Mouse (Mus musculus): ENCODE results near the gene Herc3. TPM values are rescaled to one million over a fixed set of nuclear protein-coding genes. Genes with fewer than 3 reads are reported as not detected.
"Not testable (repeated sequence)": the region's sequence is repeated elsewhere in the genome, so short reads cannot be mapped to it uniquely, and the experiment has no call there.

The Herc3 gene
- polyA plus RNA-seq, 1 experiment: 25.7 TPM

GRCm38 (mm10) chr6:58855676-58856367 lies 24.6 kb downstream of the Herc3 start:
- Histone ChIP-seq H3K4me3 (ENCODE audit: insufficient read depth, low read length) (no peak overlapping the region), H3K27ac (ENCODE audit: insufficient read depth, low read depth, low read length) (no peak overlapping the region), H3K4me1 (ENCODE audit: control insufficient read depth, insufficient read depth, low read length) (peaks cover 4% of the 10 kb centered on the region; the same call in 1 of the 2 replicates)
- no peak for TF ChIP-seq CTCF (IDR thresholded peaks at IDR 0.05; ENCODE audit: low read depth, low read length)
- no peak for TF ChIP-seq POLR2A (IDR thresholded peaks at IDR 0.05; ENCODE audit: borderline replicate concordance, low read depth, low read length)

GRCm38 (mm10) chr6:58856494-58856893 lies 25.2 kb downstream of the Herc3 start:
- Histone ChIP-seq H3K4me3 (ENCODE audit: insufficient read depth, low read length) (no peak overlapping the region), H3K27ac (ENCODE audit: insufficient read depth, low read depth, low read length) (no peak overlapping the region), H3K4me1 (ENCODE audit: control insufficient read depth, insufficient read depth, low read length) (peaks cover 4% of the 10 kb centered on the region; the same call in 1 of the 2 replicates)
- TF ChIP-seq POLR2A (IDR thresholded peaks at IDR 0.05; ENCODE audit: borderline replicate concordance, low read depth, low read length) (no peak), CTCF (IDR thresholded peaks at IDR 0.05; ENCODE audit: low read depth, low read length) (no peak)

GRCm38 (mm10) chr6:58859517-58859916 lies 28.3 kb downstream of the Herc3 start:
- no peak overlapping the region for H3K27ac ChIP-seq (ENCODE audit: insufficient read depth, low read depth, low read length)
- peaks cover 3% of the 10 kb centered on the region; the same call in 1 of the 2 replicates for H3K4me1 ChIP-seq (ENCODE audit: control insufficient read depth, insufficient read depth, low read length)
- no peak overlapping the region for H3K4me3 ChIP-seq (ENCODE audit: insufficient read depth, low read length)
- no peak for TF ChIP-seq POLR2A (IDR thresholded peaks at IDR 0.05; ENCODE audit: borderline replicate concordance, low read depth, low read length)

GRCm38 (mm10) chr6:58862446-58862993 lies 31.3 kb downstream of the Herc3 start:
- TF ChIP-seq CTCF (IDR thresholded peaks at IDR 0.05; ENCODE audit: low read depth, low read length) (no peak), POLR2A (IDR thresholded peaks at IDR 0.05; ENCODE audit: borderline replicate concordance, low read depth, low read length) (no peak)
- Histone ChIP-seq H3K4me1 (ENCODE audit: control insufficient read depth, insufficient read depth, low read length) (no peaks in the 10 kb centered on the region; the same call in 1 of the 2 replicates), H3K4me3 (ENCODE audit: insufficient read depth, low read length) (no peak overlapping the region), H3K27ac (ENCODE audit: insufficient read depth, low read depth, low read length) (no peak overlapping the region)

- Histone ChIP-seq H3K4me1 (ENCODE audit: control insufficient read depth, insufficient read depth, low read length) (no peaks in the 10 kb centered on the region; the same call in 1 of the 2 replicates), H3K4me3 (ENCODE audit: insufficient read depth, low read length) (no peak overlapping the region), H3K27ac (ENCODE audit: insufficient read depth, low read depth, low read length) (no peak overlapping the region)
- no peak for TF ChIP-seq POLR2A (IDR thresholded peaks at IDR 0.05; ENCODE audit: borderline replicate concordance, low read depth, low read length)
- no peak for TF ChIP-seq CTCF (IDR thresholded peaks at IDR 0.05; ENCODE audit: low read depth, low read length)
Measured at GRCm38 (mm10) chr6:58863631-58864235, 32.5 kb downstream of the Herc3 start.

- not testable (repeated sequence) for H3K4me3 ChIP-seq (ENCODE audit: insufficient read depth, low read length); H3K27ac ChIP-seq (ENCODE audit: insufficient read depth, low read depth, low read length); H3K4me1 ChIP-seq (ENCODE audit: control insufficient read depth, insufficient read depth, low read length)
Measured at GRCm38 (mm10) chr6:58867858-58868257, 36.6 kb downstream of the Herc3 start.

- H3K27ac ChIP-seq (ENCODE audit: insufficient read depth, low read depth, low read length): no peak overlapping the region
- H3K4me3 ChIP-seq (ENCODE audit: insufficient read depth, low read length): no peak overlapping the region
- TF ChIP-seq CTCF (IDR thresholded peaks at IDR 0.05; ENCODE audit: low read depth, low read length): no peak
- no peak for TF ChIP-seq POLR2A (IDR thresholded peaks at IDR 0.05; ENCODE audit: borderline replicate concordance, low read depth, low read length)
- no peaks in the 10 kb centered on the region for H3K4me1 ChIP-seq (ENCODE audit: control insufficient read depth, insufficient read depth, low read length)
Measured at GRCm38 (mm10) chr6:58879572-58879971, 48.3 kb downstream of the Herc3 start.

DNA sequence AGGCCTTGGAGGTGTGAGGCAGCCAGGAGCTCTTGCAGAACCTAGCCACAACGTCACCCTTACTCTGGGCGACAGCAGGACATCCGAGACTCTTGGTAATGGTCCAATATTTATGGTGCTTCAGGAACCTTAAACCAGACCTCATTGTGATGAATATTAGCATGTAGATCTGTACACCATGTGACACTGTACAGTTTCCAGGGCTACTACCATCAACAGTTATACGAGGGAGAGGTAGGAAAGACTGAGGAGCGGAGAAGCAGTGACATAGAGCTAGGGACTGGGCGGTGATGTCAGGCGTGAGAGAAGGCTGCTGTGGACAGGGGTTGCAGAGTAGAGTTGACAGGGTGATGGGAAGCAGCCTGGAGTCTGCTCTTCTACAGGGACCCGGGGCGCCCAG lies 48.7 kb downstream of the Herc3 start:
- TF ChIP-seq CTCF (IDR thresholded peaks at IDR 0.05; ENCODE audit: low read depth, low read length) (no peak), POLR2A (IDR thresholded peaks at IDR 0.05; ENCODE audit: borderline replicate concordance, low read depth, low read length) (no peak)
- H3K4me1 ChIP-seq (ENCODE audit: control insufficient read depth, insufficient read depth, low read length): no peaks in the 10 kb centered on the region
- no peak overlapping the region for H3K27ac ChIP-seq (ENCODE audit: insufficient read depth, low read depth, low read length)
- no peak overlapping the region for H3K4me3 ChIP-seq (ENCODE audit: insufficient read depth, low read length)

GRCm38 (mm10) chr6:58880861-58881260 lies 49.6 kb downstream of the Herc3 start:
- no peak overlapping the region for H3K4me3 ChIP-seq (ENCODE audit: insufficient read depth, low read length)
- no peak for TF ChIP-seq POLR2A (IDR thresholded peaks at IDR 0.05; ENCODE audit: borderline replicate concordance, low read depth, low read length)
- no peak for TF ChIP-seq CTCF (IDR thresholded peaks at IDR 0.05; ENCODE audit: low read depth, low read length)
- H3K4me1 ChIP-seq (ENCODE audit: control insufficient read depth, insufficient read depth, low read length): no peaks in the 10 kb centered on the region
- no peak overlapping the region for H3K27ac ChIP-seq (ENCODE audit: insufficient read depth, low read depth, low read length)

DNA sequence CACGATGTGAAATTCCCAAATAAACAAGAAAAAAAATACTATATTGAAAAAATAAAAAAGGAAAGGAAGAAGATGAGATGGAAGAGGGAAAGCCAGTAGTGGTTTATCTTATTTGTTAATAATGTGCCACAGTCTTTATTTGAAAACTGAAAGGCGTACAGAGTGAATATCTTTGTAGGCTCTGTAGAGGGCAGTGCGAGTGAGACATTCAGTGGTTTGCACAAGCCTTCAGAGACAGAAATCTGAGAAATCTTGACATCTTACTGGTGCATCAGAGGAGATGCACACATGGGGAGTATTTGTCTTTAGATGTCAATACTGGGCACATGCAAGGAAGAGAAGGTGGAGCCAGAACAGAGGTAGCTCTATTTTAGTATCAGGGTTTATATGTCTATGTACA lies 50.1 kb downstream of the Herc3 start:
- Histone ChIP-seq H3K4me3 (ENCODE audit: insufficient read depth, low read length) (no peak overlapping the region), H3K27ac (ENCODE audit: insufficient read depth, low read depth, low read length) (no peak overlapping the region), H3K4me1 (ENCODE audit: control insufficient read depth, insufficient read depth, low read length) (no peaks in the 10 kb centered on the region)
- TF ChIP-seq CTCF (IDR thresholded peaks at IDR 0.05; ENCODE audit: low read depth, low read length): no peak
- TF ChIP-seq POLR2A (IDR thresholded peaks at IDR 0.05; ENCODE audit: borderline replicate concordance, low read depth, low read length): no peak

Measured in bone marrow macrophage, adult 2 months (primary cell).